Mouse (Mus musculus) Patski (cell line): ENCODE data around the gene Gm9964. TPM values are rescaled to one million over a fixed set of nuclear protein-coding genes. Genes with fewer than 3 reads are reported as not detected.

Experiments used
- ATAC-seq: fragments of 100-300 bp; one replicate; pipeline ENCODE4 v1.8.0; 2021
- CTCF ChIA-PET: fragments of 350-600 bp; sonication (Branson Sonifier 250); formaldehyde crosslinking; loops from one replicate; lab custom pipeline; 2022; ENCODE audit warnings: inconsistent platforms; lab: Charles Lee
- POLR2A ChIA-PET: fragments of 350-600 bp; sonication (Branson Sonifier 250); formaldehyde crosslinking; loops from one replicate; lab custom pipeline; 2022; ENCODE audit warnings: antibody characterized with exemption, inconsistent platforms; lab: Charles Lee
- DNase-seq: peaks from one replicate; pipeline ENCODE4 v3.0.0-alpha.2; 2011; ENCODE audit warnings: low read depth, low spot score
- H3K27me3 ChIP-seq: fragments of 371-371 bp; one replicate; pipeline ENCODE4 v1.5.1; 2021
- CTCF ChIP-seq: fragments of 100-300 bp; IDR thresholded peaks from one replicate; pipeline ENCODE4 v1.5.1; 2021
- in situ Hi-C: fragments of 300-500 bp; cut with MboI; formaldehyde crosslinking; loops from 3 replicates; pipeline ENCODE4 v1.11.1; 2018; ENCODE audit warnings: low pct_unique_long_range_greater_than_20kb, mixed read lengths
- polyA plus RNA-seq: library from polyadenylated mRNA; unstranded; gene quantifications from one replicate; pipeline ENCODE4 v1.2.3, GENCODE M21; 2021

The Gm9964 gene
- not detected for polyA plus RNA-seq

DNA sequence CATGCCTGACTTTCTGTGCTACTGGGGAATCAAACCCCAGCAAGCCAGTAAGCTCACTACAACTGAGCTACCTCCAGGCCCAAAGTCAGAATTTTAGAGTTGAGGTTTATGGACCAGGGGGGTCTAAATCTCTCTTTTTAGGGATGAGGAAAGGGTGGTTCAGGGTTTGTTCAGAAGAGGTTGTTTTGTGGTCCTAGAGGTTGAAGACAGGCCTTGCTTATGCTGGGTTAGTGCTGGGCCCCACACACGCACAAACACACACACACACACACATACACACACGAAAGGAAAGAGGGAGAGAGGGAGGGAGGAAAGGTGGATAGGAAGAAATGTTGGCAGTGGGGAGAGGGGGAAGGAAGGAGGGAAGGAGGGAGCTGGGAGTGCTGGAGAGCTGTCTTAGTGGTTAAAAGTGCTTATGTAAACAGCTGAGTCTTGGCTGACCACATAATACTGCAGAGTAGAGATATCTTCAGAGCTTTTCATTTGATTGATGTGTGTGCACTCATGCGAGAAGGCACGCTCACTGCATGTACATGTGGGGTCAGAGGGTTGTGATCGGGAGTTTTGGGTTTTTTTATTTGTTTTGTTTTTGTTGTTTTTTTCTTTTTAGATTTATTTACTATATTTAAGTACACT is at the start of gene Gm9964:
Gm9964 (minus strand) TSS at position 51 of the 636 bp plus-strand sequence.
- ChIA-PET POLR2A (interaction anchor here (0.6 to 0.9 kb wide), 3 partner anchors 9 to 43 kb away, joined by 3 to 5 read pairs (median 3); no protein-coding TSS in a partner anchor), CTCF (interaction anchor here (0.8 to 4.1 kb wide), 15 partner anchors 8 to 278 kb away, joined by 3 to 25 read pairs (median 4); no protein-coding TSS in a partner anchor)
- H3K27me3 ChIP-seq: no peaks in the 10 kb centered on the region
- in situ Hi-C loops: loop anchor here (5.0 kb wide), 1 partner anchor 100 kb away; no protein-coding TSS in a partner anchor
- no peak for TF ChIP-seq CTCF
- DNase-seq: no peak
- ATAC-seq: no peak

DNA sequence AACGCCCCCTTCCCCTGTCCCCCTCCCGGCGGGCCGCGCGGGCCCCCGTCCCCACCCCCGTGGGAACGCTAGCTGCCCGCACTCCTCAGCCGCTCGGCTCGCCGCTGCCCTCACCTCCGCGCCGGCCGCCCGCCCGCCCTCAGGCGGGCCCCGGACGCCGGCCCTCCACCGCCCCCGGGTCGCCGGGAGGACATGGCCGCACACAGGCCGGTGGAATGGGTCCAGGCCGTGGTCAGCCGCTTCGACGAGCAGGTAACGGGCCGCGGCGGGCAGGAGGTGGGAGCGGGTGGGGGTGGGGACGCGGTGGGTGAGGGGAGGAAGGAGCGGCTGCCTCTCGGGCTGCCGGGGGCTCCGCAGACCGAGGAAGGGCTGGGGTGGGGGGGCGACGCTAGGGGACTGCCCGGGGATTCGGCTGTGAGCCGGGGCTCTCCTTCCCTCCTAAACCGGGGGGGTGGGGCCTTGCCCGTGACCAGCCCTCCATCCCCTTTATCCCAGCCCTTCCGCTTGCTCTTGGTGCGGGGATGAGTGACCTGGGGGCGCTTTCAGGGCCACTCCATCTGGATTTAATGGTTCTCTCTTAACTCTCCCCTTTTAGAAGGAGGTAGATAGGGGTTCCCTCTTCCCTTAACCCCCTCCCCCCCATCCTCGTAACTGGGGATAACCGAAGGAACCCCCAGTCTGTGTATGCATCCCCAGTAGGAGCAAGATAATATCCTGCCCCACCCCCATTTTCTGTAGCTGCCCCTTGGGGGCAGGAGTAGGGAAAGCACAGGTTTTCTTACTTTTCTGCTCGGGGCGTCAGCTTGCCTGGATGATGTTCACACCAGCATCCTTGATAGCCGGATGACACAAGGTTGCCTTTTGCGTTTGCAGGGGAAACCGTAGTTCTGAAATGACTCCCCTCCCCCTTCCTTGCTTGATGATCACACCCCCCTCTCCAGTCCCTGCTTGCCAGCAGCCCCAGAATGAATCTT is 43.4 kb upstream of the Gm9964 start:
- POLR2A ChIA-PET: interaction anchor here (1.0 kb wide), 1 partner anchor 10 kb away, joined by 4 read pairs; no protein-coding TSS in a partner anchor
- DNase-seq: no peak
- no peak for TF ChIP-seq CTCF
- CTCF ChIA-PET: no interaction called here
- no peaks in the 10 kb centered on the region for H3K27me3 ChIP-seq
- in situ Hi-C loops: no loop called here
- peak; percentile 38 for ATAC-seq

DNA sequence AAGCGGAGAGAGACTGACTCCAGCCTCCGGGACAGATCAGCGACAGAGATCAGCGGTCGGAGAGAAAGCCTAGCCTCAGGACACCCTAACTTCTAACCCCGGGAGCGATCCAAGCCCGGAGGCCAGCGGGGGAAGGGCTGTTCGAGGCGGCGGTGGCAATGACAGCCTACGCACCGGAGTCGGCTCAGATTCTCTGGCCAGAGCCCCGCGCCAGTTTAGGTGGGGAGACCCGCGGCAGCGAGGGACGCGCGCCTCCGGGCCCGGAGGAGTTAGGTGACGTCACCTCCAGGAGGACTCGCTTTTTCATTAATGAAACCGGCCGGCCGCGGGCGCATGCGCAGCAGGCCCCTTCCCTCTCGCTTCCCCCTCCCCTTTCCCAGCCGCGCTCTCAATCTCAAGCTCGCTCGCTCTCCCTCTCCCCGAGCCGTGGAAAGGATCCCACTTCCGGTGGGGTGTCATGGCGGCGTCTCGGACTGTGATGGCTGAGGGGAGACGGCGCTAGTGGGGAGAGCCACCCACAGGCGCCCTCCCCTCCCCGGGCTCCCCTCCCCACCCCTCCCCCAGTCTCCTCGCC is 42.6 kb upstream of the Gm9964 start, which contains the start of gene Nf1:
Nf1 (plus strand) TSS at position 460 of the 574 bp plus-strand sequence.
- TF ChIP-seq CTCF: no peak
- ATAC-seq (peak; percentile 63), DNase-seq (peak; percentile 79)
- H3K27me3 ChIP-seq: no peaks in the 10 kb centered on the region
- POLR2A ChIA-PET: interaction anchor here (1.0 kb wide), 1 partner anchor 10 kb away, joined by 4 read pairs; no protein-coding TSS in a partner anchor
- in situ Hi-C loops: no loop called here
- CTCF ChIA-PET: no interaction called here

DNA sequence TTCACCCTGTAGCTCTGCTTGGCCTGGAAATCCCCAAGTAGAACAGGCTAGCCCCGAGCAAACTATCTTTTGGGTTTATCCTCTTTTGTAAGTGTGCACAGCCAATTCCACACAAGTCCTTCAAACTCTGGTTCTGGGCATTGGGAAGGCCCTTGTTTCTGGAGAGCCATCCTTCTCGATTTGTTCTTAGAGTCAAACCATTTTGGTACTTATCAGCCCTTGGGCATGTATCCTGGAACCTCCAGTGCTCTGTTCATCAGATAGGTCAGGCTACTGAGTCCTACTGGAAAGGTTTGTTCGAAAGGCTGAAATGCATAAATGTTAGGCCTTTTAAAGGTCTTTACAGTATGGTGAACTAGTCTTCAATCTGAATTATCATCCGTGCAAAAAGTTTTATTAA is 41.9 kb upstream of the Gm9964 start:
- ATAC-seq (no peak), DNase-seq (no peak)
- CTCF ChIA-PET: no interaction called here
- POLR2A ChIA-PET: no interaction called here
- in situ Hi-C loops: no loop called here
- TF ChIP-seq CTCF: no peak
- no peaks in the 10 kb centered on the region for H3K27me3 ChIP-seq

DNA sequence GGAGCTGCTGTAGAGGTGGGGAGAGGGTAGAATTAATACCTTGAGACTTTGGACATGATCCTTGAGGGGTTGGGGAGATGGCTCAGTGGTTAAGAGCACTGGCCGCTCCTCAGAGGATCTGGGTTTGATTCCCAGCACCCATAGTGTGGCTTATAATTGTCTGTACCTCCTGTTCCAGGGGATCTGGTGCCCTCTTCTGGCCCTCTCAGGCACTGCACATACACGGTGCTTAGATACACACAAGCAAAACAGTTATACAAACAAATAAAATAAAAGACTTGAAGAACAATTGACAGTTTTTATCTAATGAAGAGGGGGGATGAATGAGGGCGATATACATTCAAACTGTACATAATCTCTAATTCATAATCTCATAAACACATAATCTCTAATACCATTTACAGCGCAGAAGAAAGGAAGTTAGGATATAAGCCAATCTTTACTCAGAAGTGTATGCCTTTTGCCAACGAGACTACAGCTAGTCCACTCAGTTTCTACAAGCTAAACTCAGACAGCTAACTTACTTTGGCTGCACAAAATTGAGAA is 40.1 kb upstream of the Gm9964 start:
- DNase-seq: no peak

DNA sequence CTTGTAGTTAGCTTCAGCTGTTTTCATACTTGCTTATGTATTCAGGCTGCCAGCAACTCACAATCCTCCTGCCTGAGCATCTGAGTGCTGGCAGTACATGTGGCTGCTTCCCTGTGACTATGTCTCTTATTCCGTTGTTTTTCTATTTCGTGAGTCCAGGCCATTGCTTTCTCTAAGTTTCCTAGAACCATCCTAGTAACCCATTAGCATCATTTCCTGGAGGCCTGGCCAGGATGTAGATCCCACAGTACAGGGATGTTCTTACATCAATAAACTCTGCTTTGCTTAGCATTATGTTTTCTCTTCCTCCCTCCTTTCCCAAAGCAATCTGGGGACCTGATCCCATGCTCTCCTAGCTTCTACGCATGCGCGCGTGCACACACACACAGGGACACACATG is 38.4 kb upstream of the Gm9964 start:
- POLR2A ChIA-PET: no interaction called here

More for the DNA sequence above, 40.1 kb upstream of the Gm9964 start:
- in situ Hi-C loops: no loop called here
- ChIA-PET CTCF (interaction anchor here (0.9 to 1.1 kb wide), 3 partner anchors 9 to 50 kb away, joined by 3 to 4 read pairs (median 3); no protein-coding TSS in a partner anchor), POLR2A (interaction anchor here (0.6 kb wide), 1 partner anchor 36 kb away, joined by 3 read pairs; no protein-coding TSS in a partner anchor)
- H3K27me3 ChIP-seq: no peaks in the 10 kb centered on the region
- ATAC-seq: no peak
- TF ChIP-seq CTCF: peak; percentile 63

DNA sequence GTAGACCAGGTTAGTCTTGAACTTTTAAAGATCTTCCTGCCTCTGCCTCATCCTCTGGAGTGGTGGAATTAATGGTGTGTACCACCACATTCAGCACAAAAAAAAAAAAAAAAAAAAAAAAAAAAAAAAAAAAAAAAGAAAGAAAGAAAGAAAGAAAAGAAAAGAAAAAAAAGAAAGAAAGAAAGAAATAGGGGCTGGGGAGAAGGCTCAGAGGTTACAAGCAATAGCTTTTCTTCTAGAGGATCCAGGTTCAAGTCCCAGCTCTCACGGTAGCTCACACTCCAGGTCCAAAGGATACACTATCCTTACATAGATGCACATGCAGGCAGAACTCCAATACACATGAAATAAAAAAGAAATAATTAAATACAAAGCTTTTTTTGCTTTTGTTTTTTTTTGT is 32.9 kb upstream of the Gm9964 start:
- TF ChIP-seq CTCF: no peak
- no peaks in the 10 kb centered on the region for H3K27me3 ChIP-seq
- ChIA-PET CTCF (interaction anchor here (0.7 kb wide), 1 partner anchor 20 kb away, joined by 3 read pairs; no protein-coding TSS in a partner anchor), POLR2A (interaction anchor here (0.7 to 1.1 kb wide), 3 partner anchors 10 to 92 kb away, joined by 3 to 7 read pairs (median 4); partner anchors contain the start of gene Nf1)
- in situ Hi-C loops: no loop called here
- DNase-seq (no peak), ATAC-seq (no peak)

More for the DNA sequence above, 38.4 kb upstream of the Gm9964 start:
- CTCF ChIA-PET: no interaction called here
- no peaks in the 10 kb centered on the region for H3K27me3 ChIP-seq
- no peak for TF ChIP-seq CTCF
- in situ Hi-C loops: no loop called here
- DNase-seq (no peak), ATAC-seq (no peak)

DNA sequence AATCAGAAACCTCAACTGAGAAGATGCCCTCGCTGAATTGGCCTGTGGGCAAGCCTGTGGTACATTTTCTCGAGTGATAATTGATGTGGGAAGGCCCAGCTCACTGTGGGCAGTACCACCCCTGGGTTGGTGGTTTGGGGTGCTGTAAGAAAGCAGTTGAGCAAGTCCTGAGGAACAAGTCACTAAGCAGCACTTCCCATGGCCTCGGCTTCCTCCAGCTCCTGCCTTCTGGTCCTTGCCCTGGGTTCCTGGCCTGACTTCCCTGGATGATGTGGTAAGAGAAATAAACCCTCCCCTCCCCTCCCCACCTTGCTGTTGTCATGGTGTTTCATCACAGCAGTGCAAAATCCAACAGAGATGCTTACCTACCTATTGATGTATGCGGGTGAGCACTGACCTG is 31.4 kb upstream of the Gm9964 start:
- ChIA-PET POLR2A (no interaction called here), CTCF (interaction anchor here (1.3 kb wide), 1 partner anchor 10 kb away, joined by 3 read pairs; no protein-coding TSS in a partner anchor)
- no peaks in the 10 kb centered on the region for H3K27me3 ChIP-seq
- in situ Hi-C loops: no loop called here
- no peak for TF ChIP-seq CTCF
- ATAC-seq (no peak), DNase-seq (no peak)

DNA sequence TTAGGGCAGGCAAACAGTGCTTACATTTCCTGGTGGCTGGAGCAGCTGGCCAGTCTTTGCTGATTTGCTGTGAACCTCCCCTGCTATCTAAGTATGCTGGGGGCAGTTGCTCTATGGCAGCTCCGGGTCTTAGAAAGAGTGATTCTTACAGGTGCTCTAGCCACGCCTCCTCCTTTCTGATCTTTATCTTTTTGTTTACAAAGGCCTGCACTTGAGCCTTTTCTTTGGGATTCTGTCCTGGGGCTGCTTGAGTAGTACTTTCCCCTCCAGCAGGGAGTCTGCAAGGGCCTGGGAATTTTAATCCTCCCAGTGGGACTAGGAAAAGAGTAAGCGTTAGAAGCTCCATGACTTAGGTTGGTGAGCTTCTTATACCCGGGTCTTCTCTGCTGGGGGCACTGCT is 30.4 kb upstream of the Gm9964 start:
- ChIA-PET POLR2A (no interaction called here), CTCF (interaction anchor here (0.8 to 1.3 kb wide), 2 partner anchors 9 to 10 kb away, joined by 3 read pairs; no protein-coding TSS in a partner anchor)
- no peak for ATAC-seq
- TF ChIP-seq CTCF: no peak
- DNase-seq: no peak
- H3K27me3 ChIP-seq: no peaks in the 10 kb centered on the region
- in situ Hi-C loops: no loop called here
